Mouse (Mus musculus) C2C12 (cell line): Measurements from ENCODE around the gene Hebp2. TPM values are rescaled to one million over a fixed set of nuclear protein-coding genes. Genes with fewer than 3 reads are reported as not detected.
"Not testable (repeated sequence)": the region's sequence is repeated elsewhere in the genome, so short reads cannot be mapped to it uniquely, and the experiment has no call there.

Source experiments
- H3K27me3 ChIP-seq: one replicate; pipeline ENCODE4 v1.6.1; 2011; ENCODE audit not compliant: control insufficient read depth, insufficient read depth, insufficient read length
- H3K36me3 ChIP-seq: one replicate; pipeline ENCODE4 v1.6.1; 2011; ENCODE audit not compliant: control insufficient read depth, insufficient read depth
- H3K4me3 ChIP-seq: one replicate; pipeline ENCODE4 v1.5.1; 2011; ENCODE audit warnings: mild to moderate bottlenecking, control low read depth; ENCODE audit not compliant: poor library complexity, insufficient read depth, severe bottlenecking
- H3K79me2 ChIP-seq: one replicate; pipeline ENCODE4 v1.6.1; 2011; ENCODE audit not compliant: control insufficient read depth, insufficient read depth
- H3K79me3 ChIP-seq: one replicate; pipeline ENCODE4 v1.6.1; 2011; ENCODE audit warnings: low read depth, control low read depth
- H3ac ChIP-seq: one replicate; pipeline ENCODE3; 2011; ENCODE audit warnings: low read depth; ENCODE audit not compliant: control insufficient read depth, insufficient read length
- CEBPB ChIP-seq: IDR thresholded peaks from one replicate; pipeline ENCODE4 v1.6.1; 2011; ENCODE audit warnings: low read depth, mild to moderate bottlenecking, control low read depth, moderate library complexity
- CTCF ChIP-seq: IDR thresholded peaks from one replicate; pipeline ENCODE4 v1.5.1; 2011; ENCODE audit not compliant: control insufficient read depth, insufficient read depth, insufficient read length
- FOSL1 ChIP-seq: IDR thresholded peaks from one replicate; pipeline ENCODE4 v1.8.0; 2011; ENCODE audit warnings: mild to moderate bottlenecking, low read length; ENCODE audit not compliant: poor library complexity, insufficient read depth, severe bottlenecking
- MAX ChIP-seq: IDR thresholded peaks from one replicate; pipeline ENCODE4 v1.6.1; 2011; ENCODE audit warnings: mild to moderate bottlenecking, control low read depth
- MYOD1 ChIP-seq: IDR thresholded peaks from one replicate; pipeline ENCODE4 v1.6.1; 2011; ENCODE audit warnings: low read depth; ENCODE audit not compliant: control insufficient read depth, insufficient read length
- MYOG ChIP-seq: IDR thresholded peaks from one replicate; pipeline ENCODE4 v1.6.1; 2011; ENCODE audit not compliant: control insufficient read depth, insufficient read length; ENCODE audit errors: extremely low read depth
- USF1 ChIP-seq: IDR thresholded peaks from one replicate; pipeline ENCODE4 v1.6.1; 2011; ENCODE audit warnings: low read depth, mild to moderate bottlenecking, control low read depth, moderate library complexity
- polyA plus RNA-seq: library from polyadenylated mRNA; unstranded; fragments of >200 nt; fragmentation: generic; extraction: Trizol; gene quantifications from one replicate; pipeline ENCODE4 v1.2.1, GENCODE M21; 2012; ENCODE audit warnings: missing spikeins

The Hebp2 gene
- polyA plus RNA-seq, 1 experiment, result 4.3 TPM

DNA sequence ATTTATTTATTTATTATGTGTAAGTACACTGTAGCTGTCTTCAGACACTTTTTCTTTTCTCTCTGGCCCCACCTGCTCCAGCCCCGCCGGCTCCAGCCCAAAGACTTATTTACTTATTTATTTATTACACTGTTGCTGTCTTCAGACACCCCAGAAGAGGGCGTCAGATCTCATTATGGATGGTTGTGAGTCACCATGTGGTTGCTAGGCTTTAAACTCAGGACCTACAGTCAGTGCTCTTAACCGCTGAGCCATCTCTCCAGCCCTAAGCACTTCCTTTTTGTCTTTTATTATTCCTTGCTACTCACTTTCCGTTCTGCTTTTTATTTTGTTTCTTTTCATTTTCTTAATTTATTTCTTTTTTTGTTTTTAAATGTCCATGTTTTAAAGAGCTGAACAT is 15.6 kb upstream of the Hebp2 start:
- no peaks in the 10 kb centered on the region for H3K27me3 ChIP-seq
- H3ac ChIP-seq, result no peak overlapping the region
- H3K79me2 ChIP-seq, result no peaks in the 10 kb centered on the region
- H3K4me3 ChIP-seq, result no peak overlapping the region
- H3K79me3 ChIP-seq, result no peaks in the 10 kb centered on the region
- no peak for TF ChIP-seq CEBPB
- no peak for TF ChIP-seq CTCF
- no peak for TF ChIP-seq MYOG
- no peak for TF ChIP-seq FOSL1
- no peak for TF ChIP-seq MYOD1
- no peak for TF ChIP-seq USF1
- no peak for TF ChIP-seq MAX
- H3K36me3 ChIP-seq, result no peaks in the 10 kb centered on the region

DNA sequence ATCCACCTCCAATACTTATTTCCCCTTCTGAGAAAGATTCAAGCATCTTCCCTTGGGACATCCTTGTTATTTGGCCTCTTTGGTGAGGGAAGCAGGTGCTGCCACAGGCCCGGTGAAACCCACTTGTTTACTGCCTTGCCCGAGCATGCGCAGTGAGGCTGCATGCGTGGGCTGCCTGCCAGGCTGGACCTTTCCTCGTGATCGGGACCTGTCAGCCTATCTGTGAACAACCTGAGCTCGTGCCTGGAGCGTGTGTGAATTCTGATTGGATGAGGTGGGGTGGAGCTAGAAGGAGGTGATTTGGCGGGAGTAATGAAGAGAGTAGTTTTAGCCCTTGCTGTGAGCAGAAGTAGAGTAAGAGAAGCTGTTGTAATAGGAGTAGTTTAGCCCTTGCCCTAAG is 13.2 kb upstream of the Hebp2 start:
- not testable (repeated sequence) for H3K79me3 ChIP-seq, H3ac ChIP-seq, H3K27me3 ChIP-seq, H3K79me2 ChIP-seq, H3K36me3 ChIP-seq, H3K4me3 ChIP-seq

DNA sequence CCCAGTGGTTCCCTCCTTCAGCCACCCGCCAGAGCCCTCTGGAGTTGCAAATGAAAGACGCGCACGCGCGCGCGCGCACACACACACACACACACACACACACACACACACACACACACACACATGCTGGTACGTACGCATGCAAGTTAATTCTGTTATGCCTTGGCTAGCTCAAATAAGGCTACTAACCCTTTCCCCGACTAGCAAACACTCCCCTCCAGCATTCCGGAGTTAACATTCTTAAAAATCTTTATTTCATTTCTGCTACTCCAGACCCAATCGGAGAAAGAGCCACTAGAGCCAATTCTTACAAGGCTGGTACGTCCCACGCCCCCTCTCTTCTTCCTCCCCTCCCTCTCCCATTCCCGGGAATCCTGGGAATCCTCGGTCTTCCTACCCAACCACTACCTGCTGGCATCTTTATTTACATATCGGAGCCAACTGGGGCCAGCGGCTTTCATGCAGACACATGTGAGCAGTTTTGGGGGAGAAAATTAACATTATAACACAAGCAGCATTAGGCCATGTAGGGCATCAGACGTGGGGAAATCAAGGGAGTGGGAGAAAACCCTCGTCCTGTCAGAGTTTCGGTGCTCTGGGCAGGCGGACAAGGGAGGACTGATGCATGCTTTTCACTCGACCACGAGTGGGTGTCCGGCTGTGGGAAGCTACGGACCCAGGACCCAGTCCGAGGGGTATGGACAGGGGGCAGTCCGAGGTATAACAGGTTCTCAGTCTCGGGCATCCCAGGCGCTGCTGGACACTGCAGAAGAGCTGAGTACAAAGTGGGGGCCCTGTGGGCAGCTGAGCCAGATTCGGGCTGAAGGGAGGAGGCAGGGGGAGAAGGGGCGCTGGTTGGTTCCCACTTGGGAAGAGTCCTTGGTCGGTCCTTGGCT is 3.7 kb upstream of the Hebp2 start:
- no peaks in the 10 kb centered on the region for H3K36me3 ChIP-seq
- no peak overlapping the region for H3ac ChIP-seq
- H3K4me3 ChIP-seq, result no peak overlapping the region
- H3K79me2 ChIP-seq, result no peaks in the 10 kb centered on the region
- TF ChIP-seq MYOD1 (no peak), MYOG (no peak), CEBPB (no peak), USF1 (no peak), FOSL1 (no peak), CTCF (no peak), MAX (no peak)
- no peaks in the 10 kb centered on the region for H3K27me3 ChIP-seq
- no peaks in the 10 kb centered on the region for H3K79me3 ChIP-seq

- H3K79me2 ChIP-seq, result no peaks in the 10 kb centered on the region
- TF ChIP-seq CEBPB, result no peak
- TF ChIP-seq MYOG, result no peak
- TF ChIP-seq CTCF, result no peak
- TF ChIP-seq MYOD1, result no peak
- no peak for TF ChIP-seq MAX
- TF ChIP-seq USF1, result no peak
- TF ChIP-seq FOSL1, result no peak
Measured at GRCm38 (mm10) chr10:18547381-18547780, 1.5 kb upstream of the Hebp2 start.

GRCm38 (mm10) chr10:18545309-18545708 is 567 bp downstream of the Hebp2 start:
- TF ChIP-seq CEBPB (no peak), MYOG (no peak), MYOD1 (no peak), FOSL1 (no peak), USF1 (no peak), CTCF (no peak), MAX (no peak)
- Histone ChIP-seq H3K27me3 (no peaks in the 10 kb centered on the region), H3K79me2 (no peaks in the 10 kb centered on the region), H3K4me3 (peak overlapping the region; percentile 21), H3K79me3 (no peaks in the 10 kb centered on the region), H3ac (peak overlapping the region; percentile 58), H3K36me3 (no peaks in the 10 kb centered on the region)

More at GRCm38 (mm10) chr10:18547381-18547780, 1.5 kb upstream of the Hebp2 start:
- H3K4me3 ChIP-seq, result no peak overlapping the region
- H3K27me3 ChIP-seq, result no peaks in the 10 kb centered on the region
- H3K79me3 ChIP-seq, result no peaks in the 10 kb centered on the region
- no peaks in the 10 kb centered on the region for H3K36me3 ChIP-seq
- no peak overlapping the region for H3ac ChIP-seq

DNA sequence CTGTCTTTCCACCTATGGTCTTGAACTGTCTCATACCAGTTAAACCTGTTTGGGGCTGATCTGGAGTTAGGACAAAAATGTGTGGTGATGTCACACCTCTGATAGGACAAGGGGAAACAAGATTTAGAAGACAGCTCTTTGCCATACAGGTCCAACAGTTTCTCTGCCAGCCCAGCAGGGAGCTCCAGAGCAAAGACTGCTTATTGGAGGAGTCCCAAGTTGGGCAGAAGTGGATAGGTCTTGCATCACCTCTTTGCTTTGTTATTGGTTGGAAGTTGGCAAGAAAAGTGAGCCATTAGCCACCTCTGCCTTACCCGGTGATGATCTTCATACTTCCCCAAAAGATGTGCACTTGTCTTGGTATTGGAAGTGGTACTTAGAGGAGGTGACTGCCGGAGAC is 9.0 kb downstream of the Hebp2 start:
- TF ChIP-seq MAX, result no peak
- TF ChIP-seq MYOG, result no peak
- TF ChIP-seq USF1, result no peak
- TF ChIP-seq MYOD1, result no peak
- TF ChIP-seq FOSL1, result no peak
- no peak for TF ChIP-seq CTCF
- TF ChIP-seq CEBPB, result no peak
- Histone ChIP-seq H3K79me3 (no peaks in the 10 kb centered on the region), H3K79me2 (no peaks in the 10 kb centered on the region), H3K4me3 (no peak overlapping the region), H3K27me3 (no peaks in the 10 kb centered on the region), H3K36me3 (peaks cover 9% of the 10 kb centered on the region), H3ac (no peak overlapping the region)
